Mouse (Mus musculus) lung, postnatal 0 days (tissue): Measurements from ENCODE around the gene Prickle2.

Source experiments
- CTCF ChIP-seq: IDR thresholded peaks from 2 replicates; pipeline ENCODE4 v1.5.1; 2016; ENCODE audit warnings: antibody characterized with exemption, mild to moderate bottlenecking
- EP300 ChIP-seq: IDR thresholded peaks from 2 replicates; pipeline ENCODE4 v1.6.1; 2016; ENCODE audit warnings: antibody characterized with exemption, mild to moderate bottlenecking, control low read depth

- TF ChIP-seq CTCF, result no peak
- TF ChIP-seq EP300, result no peak
These were observed 360.8 kb downstream of the Prickle2 start for GRCm38 (mm10) chr6:92345151-92345550.
